ENCODE assay signal across 9 mouse cellular contexts in genomic region chr13:113613882-113614281, GRCm38 (mm10). TPM values are rescaled to one million over a fixed set of nuclear protein-coding genes. Genes with fewer than 3 reads are reported as not detected.
DNase-seq lines count a peak whose midpoint lies in the region; ATAC-seq and TF ChIP-seq lines count a peak whose summit lies in the region.
"Had no signal": no experiment of that assay in that cellular context is flagged by ENCODE, and none has a peak within 500 bp of the region (broad histone marks: within the 10 kb centered on the region; RNA-seq: fewer than 3 reads in every experiment).

No protein-coding gene starts in this region.

- H3K9ac ChIP-seq in heart, embryonic 15.5 days: no peak overlapping the region
- peak overlapping the region; percentile 37; the same call in 1 of the 2 replicates for H3K9ac ChIP-seq in lung, embryonic 14.5 days
- 0 out of 2 replicates have a peak overlapping the region, but pooled peaks have one; percentile 9 for H3K9ac ChIP-seq in stomach, postnatal 0 days (ENCODE audit: low read length)

- no peaks in the 10 kb centered on the region for H3K27me3 ChIP-seq in heart, embryonic 15.5 days
- H3K27me3 ChIP-seq in lung, embryonic 14.5 days (ENCODE audit: insufficient read depth, low read length): no peaks in the 10 kb centered on the region
- H3K27me3 ChIP-seq in stomach, postnatal 0 days (ENCODE audit: control insufficient read depth, insufficient read depth, low read length): no peaks in the 10 kb centered on the region

- H3K36me3 ChIP-seq in heart, embryonic 15.5 days: no peaks in the 10 kb centered on the region
- 0 out of 2 replicates have a peak, but pooled peaks cover 9% of the 10 kb centered on the region for H3K36me3 ChIP-seq in lung, embryonic 14.5 days (ENCODE audit: insufficient read depth)
- H3K36me3 ChIP-seq in stomach, postnatal 0 days (ENCODE audit: control insufficient read depth, insufficient read depth, low read length): no peaks in the 10 kb centered on the region; the same call in 1 of the 2 replicates

- no peaks in the 10 kb centered on the region for H3K9me3 ChIP-seq in heart, embryonic 15.5 days (replicated peaks)
- H3K9me3 ChIP-seq in lung, embryonic 14.5 days (ENCODE audit: low read depth, low read length): no peaks in the 10 kb centered on the region
- no peaks in the 10 kb centered on the region for H3K9me3 ChIP-seq in stomach, postnatal 0 days (ENCODE audit: control insufficient read depth, low read length)

- H3K4me3 ChIP-seq in heart, embryonic 15.5 days: peak overlapping the region; percentile 91
- H3K4me3 ChIP-seq in lung, embryonic 14.5 days (ENCODE audit: low read depth, low read length): peak overlapping the region; percentile 81
- H3K4me3 ChIP-seq in stomach, postnatal 0 days (ENCODE audit: low read depth, low read length): peak overlapping the region; percentile 79

- no peak for TF ChIP-seq EP300 in stomach, postnatal 0 days (optimal IDR thresholded peaks at IDR 0.05)

- no peak for TF ChIP-seq CTCF in lung, embryonic 14.5 days (IDR thresholded peaks at IDR 0.05; ENCODE audit: low read depth)
- TF ChIP-seq CTCF in stomach, postnatal 0 days (IDR thresholded peaks at IDR 0.05; ENCODE audit: low read depth): no peak

- ATAC-seq in heart, embryonic 15.5 days (replicated peaks; ENCODE audit: insufficient number of reproducible peaks, insufficient read depth, low FRiP score, low read depth): no peak
- ATAC-seq in lung, embryonic 14.5 days (ENCODE audit: insufficient read depth): no peak
- ATAC-seq in stomach, postnatal 0 days (ENCODE audit: low FRiP score, low TSS enrichment): no peak

- WGBS in heart, embryonic 15.5 days: 41% methylated on average over 10 of the region's 10 CpGs
- 43% methylated on average over 10 of the region's 10 CpGs for WGBS in lung, embryonic 14.5 days
- 28% methylated on average over 10 of the region's 10 CpGs for WGBS in stomach, postnatal 0 days

- H3K27ac ChIP-seq in heart, embryonic 15.5 days: peak overlapping the region; percentile 53; the same call in 1 of the 2 replicates
- H3K27ac ChIP-seq in lung, embryonic 14.5 days (ENCODE audit: low read depth): no peak overlapping the region
- 0 out of 2 replicates have a peak overlapping the region, but pooled peaks have one; percentile 31 for H3K27ac ChIP-seq in stomach, postnatal 0 days (replicated peaks)

- H3K4me1 ChIP-seq in heart, embryonic 15.5 days (replicated peaks): peaks cover 80% of the 10 kb centered on the region
- peaks cover 57% of the 10 kb centered on the region for H3K4me1 ChIP-seq in lung, embryonic 14.5 days (ENCODE audit: insufficient read depth)
- peaks cover 21% of the 10 kb centered on the region for H3K4me1 ChIP-seq in stomach, postnatal 0 days (replicated peaks; ENCODE audit: control insufficient read depth, insufficient read depth)

- DNase-seq in retina, postnatal 1 day: peak; percentile 19
- DNase-seq in retina, embryonic 14.5 days (ENCODE audit: low spot score): no peak
- DNase-seq in lung, embryonic 14.5 days: no peak
- peak; percentile 52 for DNase-seq in stomach, postnatal 0 days (ENCODE audit: low spot score)
- DNase-seq in right cerebral cortex, adult 18-20 months: no peak
- no peak for DNase-seq in yolk sac, embryonic 10.5 days (ENCODE audit: low spot score)
- DNase-seq in Muller cell, postnatal 12 days (ENCODE audit: inconsistent ontology term): no peak

- H3K4me2 ChIP-seq in heart, embryonic 15.5 days: peak overlapping the region; percentile 84
- peak overlapping the region; percentile 94 for H3K4me2 ChIP-seq in lung, embryonic 14.5 days
- peak overlapping the region; percentile 84 for H3K4me2 ChIP-seq in stomach, postnatal 0 days (replicated peaks; ENCODE audit: low read depth)

RNA-seq across cellular contexts. Expression of gene Snx18, which starts 4.5 kb away (rescaled TPM):
- 14.2 and 17.6 TPM in 2 replicates for polyA plus RNA-seq in heart, embryonic 15.5 days (2015; fragmentation: Nextera tagmentation; extraction: Ambion mirVana)
- polyA plus RNA-seq in lung, embryonic 14.5 days (2014; fragmentation: Nextera tagmentation; extraction: Ambion mirVana): 29.9 and 30.2 TPM in 2 replicates
- polyA plus RNA-seq in stomach, postnatal 0 days (2015; fragmentation: Nextera tagmentation; extraction: Ambion mirVana): 15.6 and 18.0 TPM in 2 replicates

RNA-seq across cellular contexts. Expression of gene Hspb3, which starts 49.6 kb away (rescaled TPM):
- polyA plus RNA-seq in heart, embryonic 15.5 days (2015; fragmentation: Nextera tagmentation; extraction: Ambion mirVana): 39.1 and 52.7 TPM in 2 replicates
- 1.3 TPM in 1 of 2 replicates, not detected in the other for polyA plus RNA-seq in lung, embryonic 14.5 days (2014; fragmentation: Nextera tagmentation; extraction: Ambion mirVana)
- polyA plus RNA-seq in stomach, postnatal 0 days (2015; fragmentation: Nextera tagmentation; extraction: Ambion mirVana): 0.17 TPM in 1 of 2 replicates, not detected in the other
- polyA plus RNA-seq: large intestine, adult 2 months had no signal

Comparison
In these comparisons a context has a peak if more than half of its experiments do, and no peak if none do; other contexts are left out.
1. DNase-seq: peak in retina, postnatal 1 day (single experiment) and stomach, postnatal 0 days (single experiment); none in retina, embryonic 14.5 days (single experiment), lung, embryonic 14.5 days (single experiment), right cerebral cortex, adult 18-20 months (single experiment), yolk sac, embryonic 10.5 days (single experiment) and Muller cell, postnatal 12 days (single experiment).
2. RNA of gene Hspb3, which starts 49.6 kb away (polyA plus RNA-seq): 39.1 to 52.7 TPM in heart, embryonic 15.5 days; 0.17 TPM in stomach, postnatal 0 days and 1.3 TPM in lung, embryonic 14.5 days; every median in the first group is over 10 times any median in the second.
3. Peak in every context shown above with its lines, with median percentiles within 50 percentile points of each other: H3K4me2 ChIP-seq and H3K4me3 ChIP-seq.